Mouse (Mus musculus): ENCODE data around the gene Ddx47. TPM values are rescaled to one million over a fixed set of nuclear protein-coding genes. Genes with fewer than 3 reads are reported as not detected.

Ddx47 gene
- total and polyA plus RNA-seq, 3 experiments, result 102 to 117 TPM; not detected in 1

GRCm38 (mm10) chr6:135038674-135039073, 27.3 kb downstream of the Ddx47 start:
- no peaks in the 10 kb centered on the region for H3K9me3 ChIP-seq (replicated peaks; ENCODE audit: insufficient read depth, low read length)
- DNase-seq (ENCODE audit: low read depth, low spot score), result no peak
- no peak for TF ChIP-seq NELFE (IDR thresholded peaks at IDR 0.05; ENCODE audit: low read depth, low read length)
- TF ChIP-seq MAFK (IDR thresholded peaks at IDR 0.05; ENCODE audit: borderline replicate concordance, low read depth, low read length), result no peak
- no peak for TF ChIP-seq GATA1 (IDR thresholded peaks at IDR 0.05; ENCODE audit: low read depth, low read length)
- TF ChIP-seq POLR2A (IDR thresholded peaks at IDR 0.05; ENCODE audit: control insufficient read depth in 1 of 2, insufficient read depth in 1 of 2, low read depth in 1 of 2, low read length in 2 of 2, poor library complexity in 1 of 2), result no peak
- TF ChIP-seq MAZ (IDR thresholded peaks at IDR 0.05; ENCODE audit: low read depth, low read length), result no peak
- no peak for TF ChIP-seq ZMIZ1 (IDR thresholded peaks at IDR 0.05; ENCODE audit: low read depth, low read length)
- no peak for TF ChIP-seq SIN3A (IDR thresholded peaks at IDR 0.05; ENCODE audit: low read length)
- TF ChIP-seq NRF1 (IDR thresholded peaks at IDR 0.05; ENCODE audit: insufficient read depth, low read depth, low read length, poor library complexity, severe bottlenecking), result no peak
- TF ChIP-seq TAL1 (IDR thresholded peaks at IDR 0.05; ENCODE audit: low read length), result no peak
- no peak for TF ChIP-seq RAD21 (IDR thresholded peaks at IDR 0.05; ENCODE audit: low read depth, low read length)
- TF ChIP-seq POLR2AphosphoS5 (IDR thresholded peaks at IDR 0.05; ENCODE audit: borderline replicate concordance, low read depth, low read length), result no peak
- no peak for TF ChIP-seq MEF2A (IDR thresholded peaks at IDR 0.05; ENCODE audit: extremely low read depth, insufficient replicate concordance, low read depth, low read length, poor library complexity, severe bottlenecking)
- TF ChIP-seq CHD2 (IDR thresholded peaks at IDR 0.05; ENCODE audit: low read length), result no peak
- no peak for TF ChIP-seq KAT2A (conservative IDR thresholded peaks at IDR 0.05; ENCODE audit: low read depth, low read length)
- H3K4me1 ChIP-seq (ENCODE audit: control insufficient read depth in 1 of 2, insufficient read depth in 2 of 2, low read length in 2 of 2), result no peaks in the 10 kb centered on the region
- H3K36me3 ChIP-seq (ENCODE audit: control insufficient read depth in 1 of 2, insufficient read depth in 2 of 2, low read length in 2 of 2), result no peaks in the 10 kb centered on the region
- peaks cover 0 to 5% of the 10 kb centered on the region in 2 experiments; a peak in 3 of 4 replicates for H3K27me3 ChIP-seq (ENCODE audit: control insufficient read depth in 1 of 2, insufficient read depth in 2 of 2, low read length in 2 of 2)
- H3K79me2 ChIP-seq (ENCODE audit: control insufficient read depth, insufficient read depth, low read length, poor library complexity), result no peaks in the 10 kb centered on the region
- no peak overlapping the region for H3K27ac ChIP-seq (ENCODE audit: control insufficient read depth, low read depth, low read length)
- H3K4me3 ChIP-seq (ENCODE audit: control insufficient read depth in 1 of 2, insufficient read depth in 1 of 2, low read depth in 2 of 2, low read length in 2 of 2), result no peak overlapping the region
- H3K9ac ChIP-seq (ENCODE audit: control insufficient read depth, low read depth, low read length, poor library complexity, severe bottlenecking), result no peak overlapping the region

GRCm38 (mm10) chr6:135040275-135040871, 29.0 kb downstream of the Ddx47 start:
- Histone ChIP-seq H3K27ac (ENCODE audit: control insufficient read depth, low read depth, low read length) (no peak overlapping the region), H3K27me3 (ENCODE audit: control insufficient read depth in 1 of 2, insufficient read depth in 2 of 2, low read length in 2 of 2) (peaks cover 0 to 5% of the 10 kb centered on the region in 2 experiments; a peak in 3 of 4 replicates), H3K9ac (ENCODE audit: control insufficient read depth, low read depth, low read length, poor library complexity, severe bottlenecking) (no peak overlapping the region)

More at GRCm38 (mm10) chr6:135040275-135040871, 29.0 kb downstream of the Ddx47 start:
- H3K79me2 ChIP-seq (ENCODE audit: control insufficient read depth, insufficient read depth, low read length, poor library complexity), result no peaks in the 10 kb centered on the region
- no peaks in the 10 kb centered on the region for H3K36me3 ChIP-seq (ENCODE audit: control insufficient read depth in 1 of 2, insufficient read depth in 2 of 2, low read length in 2 of 2)
- H3K4me3 ChIP-seq (ENCODE audit: control insufficient read depth in 1 of 2, insufficient read depth in 1 of 2, low read depth in 2 of 2, low read length in 2 of 2), result no peak overlapping the region
- DNase-seq (ENCODE audit: low read depth, low spot score), result no peak
- TF ChIP-seq MXI1 (IDR thresholded peaks at IDR 0.05; ENCODE audit: low read depth, low read length), result no peak
- TF ChIP-seq USF2 (IDR thresholded peaks at IDR 0.05; ENCODE audit: borderline replicate concordance in 1 of 2, insufficient read depth in 1 of 2, low read depth in 1 of 2, low read length in 2 of 2), result no peak
- TF ChIP-seq GATA1 (IDR thresholded peaks at IDR 0.05; ENCODE audit: low read depth, low read length), result no peak
- no peak for TF ChIP-seq MAX (IDR thresholded peaks at IDR 0.05; ENCODE audit: low read length)
- no peak for TF ChIP-seq MAFK (IDR thresholded peaks at IDR 0.05; ENCODE audit: borderline replicate concordance, low read depth, low read length)
- TF ChIP-seq CTCF (IDR thresholded peaks at IDR 0.05 in 2 of 3, conservative IDR thresholded peaks at IDR 0.05 in 1 of 3; ENCODE audit: control insufficient read depth in 1 of 3, insufficient read depth in 1 of 3, low read depth in 2 of 3, low read length in 3 of 3, poor library complexity in 1 of 3, severe bottlenecking in 1 of 3), result no peak
- no peak for TF ChIP-seq POLR2AphosphoS5 (IDR thresholded peaks at IDR 0.05; ENCODE audit: borderline replicate concordance, low read depth, low read length)
- TF ChIP-seq POLR2AphosphoS2 (IDR thresholded peaks at IDR 0.05; ENCODE audit: low read length), result no peak
- no peak for TF ChIP-seq NRF1 (IDR thresholded peaks at IDR 0.05; ENCODE audit: insufficient read depth, low read depth, low read length, poor library complexity, severe bottlenecking)
- no peak for TF ChIP-seq ZC3H11A (IDR thresholded peaks at IDR 0.05; ENCODE audit: low read depth, low read length)
- TF ChIP-seq HCFC1 (IDR thresholded peaks at IDR 0.05; ENCODE audit: low read depth, low read length), result no peak
- TF ChIP-seq E2F4 (IDR thresholded peaks at IDR 0.05; ENCODE audit: borderline replicate concordance, low read depth, low read length), result no peak
- TF ChIP-seq SIN3A (IDR thresholded peaks at IDR 0.05; ENCODE audit: low read length), result no peak
- TF ChIP-seq ZMIZ1 (IDR thresholded peaks at IDR 0.05; ENCODE audit: low read depth, low read length), result no peak
- TF ChIP-seq CHD2 (IDR thresholded peaks at IDR 0.05; ENCODE audit: low read length), result no peak
- no peak for TF ChIP-seq ETS1 (IDR thresholded peaks at IDR 0.05; ENCODE audit: low read depth, low read length)
- no peaks in the 10 kb centered on the region for H3K9me3 ChIP-seq (replicated peaks; ENCODE audit: insufficient read depth, low read length)
- no peaks in the 10 kb centered on the region for H3K4me1 ChIP-seq (ENCODE audit: control insufficient read depth in 1 of 2, insufficient read depth in 2 of 2, low read length in 2 of 2)
